Mouse (Mus musculus) E14TG2a.4 (cell line): ENCODE data around the gene Ccnl2.

Experiments
- H3K27me3 ChIP-seq: 2 replicates; pipeline ENCODE4 v1.6.1; 2014; ENCODE audit warnings: low read length, control low read depth; ENCODE audit not compliant: insufficient read depth
- H3K36me3 ChIP-seq: 2 replicates; pipeline ENCODE4 v1.6.1; 2014; ENCODE audit warnings: low read length, control low read depth; ENCODE audit not compliant: insufficient read depth
- H3K4me1 ChIP-seq: replicated peaks from 2 replicates; pipeline ENCODE4 v1.6.1; 2014; ENCODE audit warnings: low read depth, low read length, control low read depth
- H3K4me3 ChIP-seq: replicated peaks from 2 replicates; pipeline ENCODE4 v1.5.1; 2014; ENCODE audit warnings: mild to moderate bottlenecking, low read length
- H3K9me3 ChIP-seq: 2 replicates; pipeline ENCODE4 v1.6.1; 2014; ENCODE audit warnings: low read length, control low read depth
- CTCF ChIP-seq: conservative IDR thresholded peaks from 2 replicates; pipeline ENCODE4 v1.5.1; 2014; ENCODE audit warnings: low read length
- NANOG ChIP-seq: IDR thresholded peaks from 2 replicates; pipeline ENCODE4 v1.6.1; 2014; ENCODE audit warnings: borderline replicate concordance, low read length, mixed read lengths
- POU5F1 ChIP-seq: IDR thresholded peaks from 2 replicates; pipeline ENCODE4 v1.6.1; 2014; ENCODE audit warnings: low read length, borderline replicate concordance

Ccnl2 gene

DNA sequence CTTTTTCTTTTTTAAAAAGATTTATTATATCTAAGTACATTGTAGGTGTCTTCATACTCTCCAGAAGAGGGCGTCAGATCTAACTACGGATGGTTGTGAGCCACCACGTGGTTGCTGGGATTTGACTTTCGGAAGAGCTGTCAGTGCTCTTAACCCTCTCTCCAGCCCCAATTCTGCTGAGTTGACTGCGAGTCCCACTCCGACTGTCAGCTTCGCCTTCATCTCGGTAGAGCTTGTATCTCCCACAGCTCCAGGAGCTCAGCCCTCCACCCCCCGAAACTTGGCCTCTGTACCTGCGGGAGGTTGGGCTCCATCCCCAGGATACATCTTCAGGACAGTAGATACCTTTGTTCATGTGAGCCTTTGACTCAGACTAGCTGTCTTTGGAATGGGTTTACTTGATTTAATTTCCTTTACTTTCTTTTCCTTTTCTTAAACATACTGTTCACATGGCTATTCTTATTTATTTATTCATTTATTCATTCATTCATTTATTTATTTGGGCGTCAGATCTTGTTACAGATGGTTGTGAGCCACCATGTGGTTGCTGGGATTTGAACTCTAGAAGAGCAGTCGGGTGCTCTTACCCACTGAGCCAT, 9.4 kb upstream of the Ccnl2 start, which contains the start of gene Mrpl20:
Mrpl20 (plus strand) TSS at position 138 of the 599 bp plus-strand sequence.
- Histone ChIP-seq H3K4me1 (peaks cover 19% of the 10 kb centered on the region), H3K27me3 (no peaks in the 10 kb centered on the region), H3K4me3 (peak within 1 kb of the TSS; percentile 98), H3K36me3 (peaks cover 37% of the 10 kb centered on the region), H3K9me3 (no peaks in the 10 kb centered on the region)
- TF ChIP-seq NANOG (no peak), CTCF (0 out of 2 replicates have a peak, but pooled peaks have one; percentile 9)

DNA sequence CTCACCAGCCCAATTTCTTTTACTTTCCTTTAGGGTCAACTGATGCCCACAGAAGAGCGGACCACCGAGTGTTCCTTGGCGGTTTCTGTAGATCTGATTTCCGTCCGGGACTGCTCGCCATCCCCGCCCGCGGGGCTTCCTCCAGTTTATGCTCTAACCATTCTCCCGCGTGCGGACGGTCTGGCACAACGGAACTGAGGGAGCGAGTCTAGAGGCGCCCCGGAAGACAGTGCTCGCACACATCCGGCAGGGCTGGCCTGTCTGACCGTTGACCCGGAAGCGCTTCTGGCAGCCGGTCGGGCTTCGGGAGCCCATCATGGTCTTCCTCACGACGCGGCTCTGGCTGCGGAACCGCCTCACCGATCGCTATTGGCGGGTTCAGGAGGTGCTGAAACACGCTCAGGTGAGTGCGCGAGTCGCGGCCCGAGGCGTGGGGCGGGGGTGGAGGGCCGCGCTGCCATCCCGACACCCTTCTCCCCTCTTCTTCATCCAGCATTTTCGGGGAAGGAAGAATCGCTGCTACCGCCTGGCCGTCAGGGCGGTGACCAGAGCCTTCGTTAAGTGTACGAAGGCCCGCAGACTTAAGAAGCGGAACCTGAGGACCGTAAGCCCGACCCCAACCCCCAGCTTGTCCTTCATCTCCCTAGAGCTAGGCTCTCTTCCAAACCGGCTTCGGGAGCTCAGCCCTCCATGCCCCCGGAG, 8.8 kb upstream of the Ccnl2 start:
- TF ChIP-seq POU5F1, result no peak
- TF ChIP-seq CTCF, result no peak
- H3K27me3 ChIP-seq, result no peaks in the 10 kb centered on the region

DNA sequence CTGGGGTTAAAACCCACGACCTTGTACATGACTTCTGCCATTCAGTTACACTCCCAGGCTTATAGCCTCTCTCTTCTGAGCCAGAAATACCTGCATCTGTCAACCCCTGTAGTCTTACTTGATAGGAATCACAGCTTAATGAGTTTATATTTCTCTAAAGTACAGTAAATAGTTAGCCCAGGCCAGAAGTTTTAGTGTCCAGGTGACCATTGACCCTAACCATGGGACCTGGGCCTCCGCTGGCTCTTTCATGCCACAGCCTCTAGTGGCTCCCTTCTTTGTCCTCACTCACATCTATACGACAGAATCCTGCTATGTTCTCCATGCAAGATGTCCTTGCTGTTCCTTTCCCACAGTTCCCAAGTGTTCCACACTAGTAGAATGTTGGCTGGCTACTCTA, 4.4 kb upstream of the Ccnl2 start:
- Histone ChIP-seq H3K36me3 (peaks cover 74% of the 10 kb centered on the region), H3K9me3 (no peaks in the 10 kb centered on the region), H3K27me3 (no peaks in the 10 kb centered on the region), H3K4me3 (no peak overlapping the region), H3K4me1 (peaks cover 36% of the 10 kb centered on the region)
- TF ChIP-seq POU5F1, result no peak

More for the DNA sequence above, 8.8 kb upstream of the Ccnl2 start:
- Histone ChIP-seq H3K36me3 (peaks cover 43% of the 10 kb centered on the region), H3K4me1 (peaks cover 22% of the 10 kb centered on the region), H3K9me3 (no peaks in the 10 kb centered on the region), H3K4me3 (peak overlapping the region; percentile 98)

DNA sequence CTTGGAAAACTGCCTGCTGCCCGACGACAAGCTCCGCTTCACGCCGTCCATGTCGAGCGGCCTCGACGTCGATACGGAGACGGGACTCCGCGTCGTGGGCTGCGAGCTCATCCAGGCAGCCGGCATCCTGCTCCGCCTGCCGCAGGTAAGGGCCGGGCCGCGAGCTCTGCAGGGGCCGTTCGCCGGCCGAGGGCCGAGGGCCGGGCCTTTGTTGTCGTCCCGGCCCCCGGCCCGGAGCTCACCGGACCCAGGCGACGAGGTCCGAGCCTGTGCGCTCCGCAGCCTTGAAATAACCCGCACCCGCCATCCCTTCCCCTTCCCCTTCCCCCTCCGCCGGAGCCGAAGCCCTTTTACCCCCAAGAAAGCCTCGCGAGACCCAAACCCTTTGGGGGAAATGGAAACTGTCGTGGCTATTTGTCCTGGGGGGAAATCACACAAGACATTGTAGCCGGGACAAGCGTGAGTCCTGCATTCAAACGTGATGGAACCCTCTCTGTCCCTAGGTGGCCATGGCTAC, 434 bp downstream of the Ccnl2 start:
- peak overlapping the region; percentile 94 for H3K4me3 ChIP-seq
- TF ChIP-seq POU5F1 (no peak), CTCF (no peak), NANOG (no peak)
- peaks cover 83% of the 10 kb centered on the region for H3K36me3 ChIP-seq
- H3K4me1 ChIP-seq, result peaks cover 58% of the 10 kb centered on the region
- H3K9me3 ChIP-seq, result no peaks in the 10 kb centered on the region
- H3K27me3 ChIP-seq, result no peaks in the 10 kb centered on the region

DNA sequence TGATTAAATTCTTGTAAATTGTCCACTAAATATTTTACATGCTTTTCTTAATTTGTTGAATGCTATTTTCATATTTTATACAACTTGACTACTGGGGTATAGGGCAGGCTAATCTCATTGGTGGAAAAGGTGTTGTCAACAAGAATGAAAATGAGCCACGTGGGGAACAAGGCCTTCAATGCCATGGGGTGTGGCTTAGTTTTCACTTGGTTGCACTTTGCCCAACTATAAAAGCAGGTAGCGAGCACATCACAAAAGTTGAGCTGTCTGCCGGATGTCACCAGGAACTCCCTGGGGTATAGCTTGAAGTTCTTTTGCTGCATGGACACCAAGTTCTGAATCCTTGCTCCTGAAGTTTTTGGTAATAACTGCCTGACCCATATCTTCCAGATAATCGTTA, 5.2 kb downstream of the Ccnl2 start:
- no peaks in the 10 kb centered on the region for H3K27me3 ChIP-seq
- no peak for TF ChIP-seq NANOG
- TF ChIP-seq CTCF, result no peak
- no peak for TF ChIP-seq POU5F1
- peaks cover 93% of the 10 kb centered on the region for H3K36me3 ChIP-seq
- peaks cover 56% of the 10 kb centered on the region for H3K4me1 ChIP-seq
- no peaks in the 10 kb centered on the region for H3K9me3 ChIP-seq
- no peak overlapping the region for H3K4me3 ChIP-seq

DNA sequence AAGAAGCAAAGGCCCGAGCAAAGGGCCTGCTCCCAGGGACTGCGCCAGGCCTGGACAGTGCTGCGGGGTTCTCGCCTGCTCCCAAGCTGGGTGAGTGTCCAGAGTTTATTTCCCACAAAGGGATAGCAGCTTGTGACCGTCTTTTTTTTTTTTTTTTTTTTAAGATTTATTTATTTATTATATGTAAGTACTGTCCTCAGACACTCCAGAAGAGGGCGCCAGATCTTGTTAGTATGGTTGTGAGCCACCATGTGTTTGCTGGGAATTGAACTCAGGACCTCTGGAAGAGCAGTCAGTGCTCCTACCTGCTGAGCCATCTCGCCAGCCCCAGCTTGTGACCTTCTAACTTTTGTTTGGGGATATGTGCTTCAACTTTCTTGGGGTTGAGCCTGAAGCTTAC, 8.7 kb downstream of the Ccnl2 start:
- no peaks in the 10 kb centered on the region for H3K9me3 ChIP-seq
- TF ChIP-seq NANOG (no peak), CTCF (no peak; the same call in 1 of the 2 replicates), POU5F1 (no peak)

GRCm38 (mm10) chr4:155823443-155823842, 11.2 kb downstream of the Ccnl2 start:
- Histone ChIP-seq H3K4me1 (peaks cover 35% of the 10 kb centered on the region), H3K36me3 (peaks cover 97% of the 10 kb centered on the region)

More for the DNA sequence above, 8.7 kb downstream of the Ccnl2 start:
- peaks cover 49% of the 10 kb centered on the region for H3K4me1 ChIP-seq
- no peak overlapping the region for H3K4me3 ChIP-seq
- peaks cover 99% of the 10 kb centered on the region for H3K36me3 ChIP-seq
- no peaks in the 10 kb centered on the region for H3K27me3 ChIP-seq

GRCm38 (mm10) chr4:155829866-155830265, 17.6 kb downstream of the Ccnl2 start:
- TF ChIP-seq CTCF (no peak), POU5F1 (no peak), NANOG (no peak)
- Histone ChIP-seq H3K4me1 (peaks cover 46% of the 10 kb centered on the region), H3K27me3 (no peaks in the 10 kb centered on the region), H3K36me3 (peaks cover 48% of the 10 kb centered on the region), H3K9me3 (no peaks in the 10 kb centered on the region), H3K4me3 (no peak overlapping the region)

More at GRCm38 (mm10) chr4:155823443-155823842, 11.2 kb downstream of the Ccnl2 start:
- TF ChIP-seq POU5F1 (no peak), NANOG (no peak), CTCF (no peak)
- Histone ChIP-seq H3K4me3 (no peak overlapping the region), H3K27me3 (no peaks in the 10 kb centered on the region), H3K9me3 (no peaks in the 10 kb centered on the region)

DNA sequence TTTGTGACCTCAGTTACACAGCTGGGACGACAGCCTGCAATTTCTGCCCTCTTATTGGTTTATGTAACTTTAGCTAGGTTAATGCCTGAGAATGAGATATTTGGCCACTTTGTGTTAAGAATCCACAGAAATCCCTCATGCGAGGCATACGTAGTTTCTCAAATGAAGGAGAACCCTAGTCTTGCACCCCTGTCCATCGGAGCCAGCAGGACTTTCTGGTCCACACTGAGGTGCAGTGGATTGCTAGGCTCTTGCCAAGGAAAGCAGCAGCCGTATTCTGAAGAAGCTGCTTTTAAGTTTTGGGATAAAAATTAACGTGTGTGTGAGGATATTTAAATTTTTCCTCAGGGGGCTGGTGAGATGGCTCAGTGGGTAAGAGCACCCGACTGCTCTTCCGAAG, 18.3 kb downstream of the Ccnl2 start:
- H3K9me3 ChIP-seq, result no peaks in the 10 kb centered on the region
- H3K4me1 ChIP-seq, result peaks cover 44% of the 10 kb centered on the region
- peak overlapping the region; percentile 54 for H3K4me3 ChIP-seq
- no peaks in the 10 kb centered on the region for H3K27me3 ChIP-seq
- TF ChIP-seq POU5F1 (no peak), CTCF (no peak), NANOG (no peak)
- peaks cover 41% of the 10 kb centered on the region for H3K36me3 ChIP-seq
